Mouse (Mus musculus) spleen, postnatal 10 days (tissue): ENCODE measurements around the gene Ruvbl2.
"Not testable (repeated sequence)": the region's sequence is repeated elsewhere in the genome, so short reads cannot be mapped to it uniquely, and the experiment has no call there.

Source experiments
- DNase-seq, 2 experiments: peaks; one replicate each; pipeline ENCODE4 v3.0.0; 2021 to 2022; ENCODE audit warnings: low spot score in 2 of 2

Ruvbl2 gene

DNA sequence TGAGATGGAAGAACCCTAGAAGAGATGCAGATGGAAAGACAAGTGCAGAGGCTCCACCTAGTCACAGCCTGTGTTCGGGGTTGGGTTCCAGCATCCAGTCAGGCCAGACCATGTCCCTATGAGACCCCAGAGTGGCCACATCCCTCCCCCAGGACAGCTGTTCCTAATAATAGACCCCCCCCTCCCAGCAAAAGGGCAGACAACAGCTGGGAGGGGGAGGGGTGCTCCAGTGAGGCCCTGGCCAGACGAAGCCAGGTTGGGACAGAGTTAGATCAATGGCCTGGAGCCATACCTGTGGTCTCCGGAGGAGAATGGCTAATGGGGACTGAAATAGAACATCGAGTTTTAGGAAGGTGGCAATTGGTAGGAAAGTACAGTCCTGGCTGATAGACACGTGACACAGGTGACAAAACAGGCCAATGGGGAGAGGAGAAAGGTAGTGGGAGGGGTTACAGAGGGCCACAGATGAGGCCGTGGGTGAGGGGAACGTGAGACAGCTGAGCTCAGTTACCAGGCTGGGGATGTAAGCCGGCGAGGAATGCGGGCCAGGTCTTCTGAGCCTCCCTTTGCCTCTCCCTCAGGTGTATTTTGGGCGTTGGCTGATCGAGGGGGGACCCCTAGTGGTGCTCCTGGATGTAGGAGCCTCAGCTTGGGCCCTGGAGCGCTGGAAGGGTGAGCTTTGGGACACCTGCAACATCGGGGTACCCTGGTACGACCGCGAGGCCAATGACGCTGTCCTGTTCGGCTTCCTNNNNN, at the start of gene Ruvbl2:
Ruvbl2 (minus strand) TSS at position 576 of the 756 bp plus-strand sequence.
- DNase-seq, result no peak

DNA sequence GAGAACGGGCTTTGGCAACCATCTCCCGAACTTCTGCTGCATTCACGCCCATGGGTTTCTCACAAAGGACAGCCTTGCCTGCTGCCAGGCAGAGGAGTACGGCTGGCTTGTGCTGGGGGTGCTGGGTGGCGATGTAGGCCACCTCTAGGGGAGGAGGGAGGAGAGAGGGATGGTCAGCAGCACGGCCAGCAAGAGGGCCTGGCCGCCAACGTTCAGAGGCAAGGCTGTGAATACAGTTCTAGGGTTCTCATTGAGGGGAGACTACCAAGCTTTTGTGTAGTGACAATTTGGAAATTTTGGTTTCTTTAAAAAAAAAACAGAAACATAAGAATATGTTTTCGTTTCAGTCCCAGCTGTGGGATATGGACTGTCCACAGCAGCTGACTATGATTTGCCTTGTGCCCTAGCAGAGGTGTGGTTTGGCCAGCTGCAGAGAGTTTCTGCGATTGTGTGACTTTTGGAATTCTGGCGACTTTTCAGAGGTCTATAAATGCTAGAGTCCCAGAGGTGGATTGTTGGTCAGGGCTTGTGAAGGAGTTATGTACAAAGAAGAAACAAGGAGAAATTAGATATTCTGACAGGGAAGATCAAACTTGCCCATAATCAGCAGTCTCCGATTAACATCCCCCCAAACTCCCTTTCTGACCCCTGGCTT, 49.0 kb upstream of the Ruvbl2 start, which contains the start of gene Gm45808:
Gm45808 (minus strand) TSS at position 51 of the 655 bp plus-strand sequence.
- no peak for DNase-seq

GRCm38 (mm10) chr7:45486158-45486557, 48.3 kb upstream of the Ruvbl2 start:
- no peak for DNase-seq

GRCm38 (mm10) chr7:45484985-45485384, 47.1 kb upstream of the Ruvbl2 start:
- DNase-seq, result not testable (repeated sequence)

- DNase-seq, result no peak
Observed at GRCm38 (mm10) chr7:45482166-45482565, 44.3 kb upstream of the Ruvbl2 start.

DNA sequence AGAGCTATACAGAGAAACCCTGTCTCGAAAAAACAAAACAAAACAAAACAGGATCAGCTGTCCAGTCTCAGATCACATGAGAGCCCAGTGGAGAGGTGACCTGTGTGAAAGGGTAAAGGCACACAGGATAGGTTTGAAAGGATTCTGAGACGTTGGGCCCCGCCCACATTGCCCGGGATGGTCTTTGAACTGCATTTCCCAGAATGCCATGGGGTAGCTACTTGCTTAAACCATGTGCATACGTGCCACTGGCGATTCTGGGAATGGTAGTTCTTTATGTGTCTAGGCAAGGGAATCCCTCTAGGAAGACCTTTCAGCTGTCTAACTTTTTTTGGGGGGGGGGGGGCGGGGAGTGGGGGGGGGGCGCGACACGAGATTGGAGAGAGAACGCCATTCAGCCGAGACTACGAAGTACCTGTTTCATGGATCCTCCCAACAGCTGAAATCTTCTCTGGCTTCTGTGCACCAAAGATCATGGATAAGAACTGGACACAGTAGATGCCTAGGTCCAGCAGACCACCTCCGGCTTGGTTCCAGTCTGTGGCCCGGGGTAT, 43.6 kb upstream of the Ruvbl2 start, which contains the start of gene Tulp2:
Tulp2 (plus strand) TSS at position 504 of the 554 bp plus-strand sequence.
- peak; percentile 57 to 80 for DNase-seq

DNA sequence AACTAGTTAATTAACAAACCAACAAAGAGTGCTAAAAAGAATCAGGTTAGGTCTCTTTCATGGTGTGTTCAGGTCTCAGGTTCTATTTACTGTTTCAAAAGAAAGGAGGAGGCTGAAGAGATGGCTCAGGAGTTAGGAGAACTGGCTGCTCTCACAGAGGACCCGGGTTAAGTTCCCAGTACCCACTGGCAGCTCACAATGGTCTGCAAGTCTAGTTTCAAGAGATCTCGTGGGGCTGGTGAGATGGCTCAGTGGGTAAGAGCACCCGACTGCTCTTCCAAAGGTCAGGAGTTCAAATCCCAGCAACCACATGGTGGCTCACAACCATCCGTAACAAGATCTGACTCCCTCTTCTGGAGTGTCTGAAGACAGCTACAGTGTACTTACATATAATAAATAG, 42.4 kb upstream of the Ruvbl2 start:
- DNase-seq, result not testable (repeated sequence)

DNA sequence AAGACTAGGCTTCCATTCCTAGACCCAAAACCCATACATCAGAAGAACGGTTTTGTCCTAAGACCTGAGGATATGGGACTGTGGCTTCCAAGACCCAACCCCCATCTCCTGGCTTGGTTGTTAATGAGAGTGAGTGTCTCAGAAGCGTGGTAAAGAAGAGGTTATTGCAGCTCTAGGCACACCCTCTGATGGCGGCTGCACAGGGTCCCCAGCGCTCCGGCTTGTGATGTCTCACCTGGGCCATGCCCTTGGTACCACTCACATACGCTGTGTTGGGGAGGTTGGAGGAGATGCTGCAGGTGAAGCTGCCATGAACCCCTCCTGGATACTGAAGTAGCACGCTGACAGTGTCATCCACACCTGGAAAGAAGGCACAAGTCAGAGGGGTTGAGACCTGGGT, 40.9 kb upstream of the Ruvbl2 start:
- no peak for DNase-seq

DNA sequence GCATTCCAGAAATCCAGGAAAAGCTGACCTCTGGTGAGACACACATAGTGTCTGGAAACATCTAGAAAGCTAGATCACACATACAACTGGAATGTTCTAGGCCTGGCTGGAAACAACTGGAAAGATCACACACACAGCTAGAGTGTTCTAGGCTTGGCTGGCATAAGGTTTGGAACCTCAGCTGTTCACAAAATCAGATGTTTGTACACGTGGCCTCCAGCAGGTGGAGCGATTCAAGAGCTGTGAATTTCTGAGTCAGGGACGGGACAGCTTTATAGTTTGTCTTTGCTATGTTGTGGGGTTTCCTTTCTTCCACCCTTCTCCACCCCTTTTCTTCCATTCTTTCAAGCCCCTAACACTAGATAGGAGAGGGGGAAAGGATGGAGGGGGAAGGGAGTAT, 39.1 kb upstream of the Ruvbl2 start:
- DNase-seq, result peak; percentile 45 to 80

DNA sequence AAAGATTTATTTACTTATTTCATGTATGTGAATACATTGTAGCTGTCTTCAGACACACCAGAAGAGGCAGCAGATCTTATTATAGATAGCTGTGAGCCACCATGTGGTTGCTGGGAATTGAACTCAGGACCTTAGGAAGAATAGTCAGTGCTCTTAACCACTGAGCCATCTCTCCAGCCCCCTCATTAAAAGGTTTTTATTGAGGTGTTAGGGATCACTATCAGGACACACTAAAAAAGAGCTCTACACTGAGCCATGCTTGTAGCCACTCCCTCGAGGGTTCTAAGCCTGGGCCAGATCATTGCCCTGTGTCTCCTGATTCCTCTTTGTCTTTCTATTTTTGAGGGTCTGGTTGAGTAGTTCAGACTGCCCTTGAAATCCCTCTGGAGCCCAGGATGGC, 38.6 kb upstream of the Ruvbl2 start:
- no peak for DNase-seq

DNA sequence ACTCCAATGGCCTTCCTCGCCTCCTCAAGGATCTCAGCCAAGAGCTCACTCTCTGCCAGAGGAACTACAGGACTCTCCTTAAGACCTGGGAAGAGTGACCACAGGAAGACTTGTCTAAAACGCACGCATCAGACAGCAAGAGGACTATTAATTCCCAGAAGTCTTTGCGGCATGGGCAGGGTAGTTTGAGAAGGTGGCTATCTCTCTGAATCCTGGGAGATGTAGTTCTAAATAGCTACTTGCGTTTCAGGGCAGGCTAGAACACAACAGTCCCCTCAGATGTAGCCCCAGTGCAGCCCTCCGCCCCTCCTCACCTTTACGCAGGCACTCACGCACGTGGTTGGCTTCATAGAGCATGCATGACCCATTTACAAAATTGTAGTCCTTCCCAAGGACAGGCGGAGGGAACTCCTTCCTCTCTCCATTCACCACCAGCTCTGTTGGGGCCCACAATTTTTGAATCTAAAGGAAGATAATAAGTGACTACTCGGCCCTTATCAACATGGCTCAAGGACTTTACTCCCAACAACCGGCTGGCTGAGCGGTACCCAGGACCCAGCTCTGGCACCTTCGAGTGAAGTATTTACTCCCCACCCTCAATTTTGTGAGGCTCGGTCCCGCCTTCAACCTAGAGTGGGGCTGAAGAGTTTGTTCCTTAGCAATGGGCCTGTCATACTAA, 37.5 kb upstream of the Ruvbl2 start:
- no peak for DNase-seq

DNA sequence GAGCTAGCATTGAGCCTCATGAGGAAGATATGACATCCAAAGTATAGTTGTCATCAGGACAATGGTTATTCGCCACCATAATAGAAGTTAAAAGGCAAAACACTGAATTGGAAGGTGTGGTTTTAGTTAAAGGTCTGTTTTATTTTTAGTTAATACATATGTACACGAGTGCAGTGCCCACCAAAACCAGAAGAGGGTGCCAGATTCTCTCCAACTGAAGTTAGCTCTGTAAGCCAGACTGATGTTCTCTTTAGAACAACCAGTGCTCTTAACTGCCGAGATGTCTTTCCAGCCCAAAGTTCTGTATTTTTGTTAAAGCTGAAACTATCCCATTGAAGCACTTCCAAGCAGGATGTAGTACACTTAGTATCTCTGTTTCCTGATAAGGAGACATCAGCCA, 33.0 kb upstream of the Ruvbl2 start:
- DNase-seq, result peak; percentile 79 to 90

GRCm38 (mm10) chr7:45467090-45467670, 29.3 kb upstream of the Ruvbl2 start:
- DNase-seq, result no peak

- peak; percentile 91 to 97 for DNase-seq
Observed at GRCm38 (mm10) chr7:45466283-45467089, 28.6 kb upstream of the Ruvbl2 start, which contains the start of gene Bax. Gene Bax, minus strand, starts transcription at chr7:45466898.

- no peak for DNase-seq
Observed at GRCm38 (mm10) chr7:45465549-45465948, 27.7 kb upstream of the Ruvbl2 start.

- no peak for DNase-seq
Observed at GRCm38 (mm10) chr7:45465112-45465511, 27.2 kb upstream of the Ruvbl2 start.

DNA sequence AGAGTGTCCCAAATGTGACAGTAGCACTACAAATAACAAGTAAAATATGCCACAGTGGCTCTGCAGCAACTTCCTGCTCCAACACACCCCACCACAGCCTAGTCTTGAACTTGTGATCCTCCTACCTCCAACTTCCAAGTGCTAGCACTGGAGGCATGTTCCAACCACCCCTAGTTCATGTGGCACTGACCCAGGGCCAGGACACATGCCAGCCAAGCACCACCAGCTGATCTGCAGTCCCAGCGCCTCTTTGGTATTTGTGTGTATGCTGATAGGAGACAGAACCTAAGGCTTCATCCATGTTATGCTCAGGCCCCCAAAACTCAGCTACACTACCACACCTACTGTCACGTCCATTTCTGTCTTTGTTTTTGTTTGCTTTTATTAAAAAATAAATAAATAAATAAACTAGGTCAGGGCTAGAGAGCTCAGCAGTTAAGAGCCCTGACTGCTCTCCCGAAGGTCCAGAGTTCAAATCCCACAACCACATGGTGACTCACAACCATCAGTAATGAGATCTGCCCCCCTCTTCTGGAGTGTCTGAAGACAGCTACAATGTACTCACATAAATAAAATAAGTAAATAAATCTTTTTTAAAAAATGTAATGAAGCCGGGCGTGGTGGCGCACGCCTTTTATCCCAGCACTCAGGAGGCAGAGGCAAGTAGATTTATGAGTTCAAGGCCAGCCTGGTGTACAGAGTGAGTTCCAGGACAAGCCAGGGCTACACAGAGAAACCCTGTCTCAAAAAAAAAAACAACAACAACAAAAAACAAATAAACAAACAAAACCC, 26.3 kb upstream of the Ruvbl2 start:
- no peak for DNase-seq

- DNase-seq, result not testable (repeated sequence)
Observed at GRCm38 (mm10) chr7:45462868-45463267, 25.0 kb upstream of the Ruvbl2 start.

DNA sequence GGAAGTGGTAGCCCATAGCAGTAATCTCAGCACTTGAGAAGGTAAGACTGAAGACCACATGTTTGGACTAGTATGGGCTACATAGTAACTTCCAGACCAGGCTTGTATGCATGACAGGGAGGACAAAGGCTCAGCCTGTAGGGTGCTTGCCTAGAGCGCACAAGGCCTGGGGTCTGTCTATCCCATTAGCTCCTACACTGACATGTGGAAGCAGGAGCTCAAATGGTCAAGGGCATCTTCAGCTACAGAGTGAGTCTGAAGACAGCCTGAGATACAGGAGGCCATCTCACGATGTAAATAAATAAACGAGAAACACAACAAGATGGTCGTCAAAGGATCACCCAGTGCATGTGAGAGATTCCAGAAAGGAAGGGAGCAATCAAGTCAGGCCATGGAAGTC, 24.4 kb upstream of the Ruvbl2 start:
- no peak for DNase-seq

- no peak for DNase-seq
Observed at GRCm38 (mm10) chr7:45461781-45462180, 23.9 kb upstream of the Ruvbl2 start.
